Mouse (Mus musculus): ENCODE results near the gene Spty2d1.
A peak's percentile ranks its signal among the peaks of the same experiment; 100 is the strongest.
"Not testable (repeated sequence)": the region's sequence is repeated elsewhere in the genome, so short reads cannot be mapped to it uniquely, and the experiment has no call there.

The Spty2d1 gene

DNA sequence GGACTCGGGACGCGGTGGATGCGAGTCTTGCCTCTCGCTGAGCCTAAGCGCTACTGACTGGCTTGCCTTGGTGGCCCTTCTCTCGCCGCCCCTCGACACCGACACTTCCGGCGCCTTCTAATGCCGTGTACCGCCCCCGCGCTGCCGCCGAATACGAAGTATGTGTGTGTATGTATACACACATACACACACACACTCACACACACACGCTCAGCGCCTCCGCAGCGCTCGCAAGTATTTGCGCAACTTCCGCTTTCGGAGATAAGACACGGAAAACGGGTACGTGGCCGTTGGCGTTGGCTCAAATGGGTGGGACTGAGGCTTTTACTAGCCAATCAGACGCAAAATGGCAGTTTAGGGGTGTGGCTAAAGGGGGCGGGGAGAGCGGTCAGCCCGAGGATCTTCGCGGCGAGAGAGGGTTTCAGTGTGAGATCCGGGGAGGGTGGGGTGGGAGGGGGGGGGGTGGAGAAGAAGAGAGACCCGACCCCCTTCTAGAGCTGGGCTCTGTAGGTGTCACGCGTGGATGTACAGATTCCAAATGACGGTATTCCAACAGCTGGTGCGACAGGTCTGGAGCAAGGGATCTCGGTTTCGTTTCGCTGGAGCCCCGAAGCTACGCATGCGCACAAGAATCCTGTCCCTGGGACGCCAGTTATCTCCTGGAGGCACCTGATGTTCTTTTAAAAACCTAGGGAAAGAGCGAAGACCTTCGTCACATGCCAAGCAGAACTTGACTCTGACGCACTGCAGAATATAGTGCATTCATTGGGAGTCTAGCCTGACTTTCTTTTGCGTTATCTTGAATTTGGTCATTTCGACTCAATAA is at the start of gene Spty2d1:
TSS of gene Spty2d1 (minus strand) at position 244 of the 826 bp plus-strand sequence.
- peak; percentile 99 for DNase-seq (ENCODE audit: low spot score)

DNA sequence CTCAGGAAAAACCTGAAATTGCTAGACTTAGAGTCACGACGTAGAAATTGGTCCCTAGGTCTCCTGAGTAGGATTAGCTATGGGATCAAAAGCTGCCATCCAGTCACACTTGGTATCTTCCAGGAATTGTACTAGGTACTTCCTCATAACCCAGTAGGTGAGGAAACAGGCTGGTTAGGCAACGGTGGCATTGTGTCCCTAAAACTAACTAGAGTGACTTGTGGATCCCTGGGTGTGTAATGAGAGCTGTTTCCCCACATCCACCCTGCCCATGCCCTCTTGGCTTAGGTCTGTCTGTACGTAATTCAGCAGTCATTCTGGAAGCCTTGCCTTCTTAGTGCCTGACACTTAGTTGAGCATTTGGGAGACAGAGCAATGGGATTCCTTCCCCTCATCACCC is 48.1 kb upstream of the Spty2d1 start:
- no peak for DNase-seq (ENCODE audit: low spot score)

DNA sequence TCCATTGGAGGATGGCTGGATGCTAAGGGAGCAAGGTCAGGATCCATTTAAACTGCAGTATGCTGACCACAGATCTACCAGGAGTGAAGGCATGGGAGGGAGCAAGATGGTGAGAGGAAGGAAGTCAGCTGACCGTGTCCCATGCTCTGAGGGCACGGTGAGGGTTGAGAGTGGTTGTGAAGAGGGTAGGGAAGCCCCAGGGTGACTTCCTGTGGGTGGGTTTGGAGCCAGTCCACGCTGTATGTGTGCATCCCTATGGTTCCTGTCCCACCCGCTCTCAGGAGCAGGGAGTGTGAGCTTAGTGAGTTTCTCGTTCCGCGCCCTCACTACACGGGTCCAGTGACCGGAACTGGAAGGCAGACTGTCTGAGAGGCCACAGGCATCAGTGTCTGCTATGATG is 47.5 kb upstream of the Spty2d1 start:
- DNase-seq (ENCODE audit: low spot score) = no peak

DNA sequence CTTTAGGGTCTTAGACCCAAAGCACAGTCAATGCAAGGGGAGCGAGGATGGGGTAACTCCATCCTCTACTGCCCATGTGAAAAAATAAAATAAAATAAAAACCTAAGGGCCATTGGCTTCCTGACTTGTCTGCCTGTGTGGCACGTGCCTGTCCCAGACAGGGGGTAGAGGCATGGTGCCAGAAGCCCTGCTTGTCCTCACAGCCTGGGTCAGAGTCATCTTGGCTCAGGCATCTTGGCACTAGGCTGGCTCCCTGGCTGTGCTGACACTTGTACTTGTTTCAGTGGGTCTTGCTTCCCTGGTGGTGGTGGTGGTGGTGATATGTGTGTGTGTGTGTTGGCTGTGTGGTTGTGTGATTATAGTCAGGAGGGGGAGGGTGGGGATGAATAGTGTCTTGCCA is 46.5 kb upstream of the Spty2d1 start:
- DNase-seq (ENCODE audit: low spot score) = no peak

DNA sequence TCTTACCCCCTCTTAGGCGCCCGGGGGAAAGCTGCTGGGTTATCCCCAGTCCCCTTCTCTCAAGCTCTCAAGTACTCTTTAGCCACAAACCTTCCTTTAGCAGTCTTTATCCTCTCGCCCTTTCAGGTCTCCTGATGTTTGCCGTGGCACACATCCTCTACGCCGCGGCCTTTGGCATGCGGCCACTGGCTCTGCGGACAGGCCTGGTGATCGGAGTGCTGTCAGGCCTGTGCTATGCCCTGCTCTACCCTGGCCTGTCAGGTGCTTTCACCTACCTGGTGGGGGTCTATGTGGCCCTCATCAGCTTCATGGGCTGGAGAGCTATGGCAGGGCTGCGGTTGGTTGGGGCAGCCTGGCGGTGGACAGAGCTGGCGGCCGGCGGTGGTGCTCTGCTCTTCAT is 45.1 kb upstream of the Spty2d1 start:
- DNase-seq (ENCODE audit: low spot score) = no peak

DNA sequence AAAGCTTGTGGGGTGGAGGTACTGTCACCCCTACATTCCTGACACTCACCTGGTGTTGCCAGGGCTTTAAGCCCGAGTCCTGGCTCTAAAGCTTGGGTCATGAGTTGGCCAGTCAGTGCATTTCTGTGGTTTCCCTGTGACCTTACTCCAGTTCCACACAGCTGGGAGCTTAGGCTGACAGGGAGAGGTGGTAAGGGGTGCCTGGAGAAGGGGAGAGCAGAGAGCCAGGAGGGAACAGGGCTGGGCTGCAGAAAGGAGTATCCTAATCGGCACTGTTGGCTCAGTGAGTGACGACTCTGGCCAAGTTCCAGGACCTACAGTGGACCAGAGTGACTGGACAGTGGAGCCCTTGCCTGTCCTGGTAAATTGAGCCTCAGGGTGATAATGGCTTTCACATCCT is 44.1 kb upstream of the Spty2d1 start:
- no peak for DNase-seq (ENCODE audit: low spot score)

DNA sequence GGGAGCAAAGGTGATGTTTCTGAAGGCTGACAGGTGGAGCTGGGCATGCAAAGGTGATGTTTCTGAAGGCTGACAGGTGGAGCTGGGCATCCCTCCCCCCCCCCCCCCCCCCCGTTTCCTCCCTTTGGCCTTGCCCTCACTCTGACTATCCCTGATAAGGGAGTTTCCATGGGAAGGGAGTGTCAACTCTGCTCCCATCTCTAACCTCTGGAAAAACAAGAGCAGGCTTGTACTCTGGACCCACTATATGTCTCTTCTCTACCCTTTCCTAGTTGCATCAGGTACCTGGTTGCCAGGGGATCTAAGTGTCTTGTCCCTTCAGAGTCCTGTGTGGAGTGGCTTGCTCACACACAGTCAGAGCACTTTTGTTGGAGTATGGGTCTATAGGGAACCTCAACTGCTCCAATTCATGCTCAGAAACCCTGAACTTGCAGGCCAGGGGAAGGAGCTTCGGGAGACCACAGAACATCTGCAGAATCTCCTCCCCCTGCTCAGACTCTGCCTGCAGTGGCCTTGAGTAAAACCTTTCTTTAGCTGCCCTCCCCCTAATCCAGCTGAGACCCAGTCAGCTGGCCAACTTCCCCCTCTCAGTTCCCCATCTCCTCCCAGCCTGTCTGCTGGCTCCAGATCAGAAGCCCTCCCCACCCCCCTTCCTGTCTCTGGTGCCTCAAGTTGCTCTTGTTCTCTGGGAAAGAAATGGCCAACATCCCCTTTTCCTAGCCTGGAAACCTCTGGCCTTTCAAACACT is 43.4 kb upstream of the Spty2d1 start:
- no peak for DNase-seq (ENCODE audit: low spot score)

DNA sequence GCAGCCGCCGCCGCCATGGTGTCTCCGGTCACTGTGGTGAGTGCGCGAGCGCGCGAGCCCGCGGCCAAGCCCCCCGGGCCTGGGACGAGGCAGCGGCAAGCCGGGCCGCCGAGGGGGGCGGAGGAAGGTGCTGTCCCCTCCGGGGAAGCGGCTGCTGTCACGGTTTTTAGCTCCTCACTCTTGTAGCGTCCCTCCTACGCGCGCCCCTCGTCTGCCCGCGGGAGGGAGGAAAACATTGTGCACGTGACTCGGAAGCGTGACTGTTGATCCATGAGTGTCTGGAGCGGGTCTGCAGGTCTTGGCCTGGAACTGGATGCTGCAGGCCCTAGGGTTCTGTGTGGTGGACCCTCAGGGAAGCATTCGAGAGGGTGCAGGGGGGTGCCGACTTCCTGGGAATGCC is 42.6 kb upstream of the Spty2d1 start:
- no peak for DNase-seq (ENCODE audit: low spot score)

DNA sequence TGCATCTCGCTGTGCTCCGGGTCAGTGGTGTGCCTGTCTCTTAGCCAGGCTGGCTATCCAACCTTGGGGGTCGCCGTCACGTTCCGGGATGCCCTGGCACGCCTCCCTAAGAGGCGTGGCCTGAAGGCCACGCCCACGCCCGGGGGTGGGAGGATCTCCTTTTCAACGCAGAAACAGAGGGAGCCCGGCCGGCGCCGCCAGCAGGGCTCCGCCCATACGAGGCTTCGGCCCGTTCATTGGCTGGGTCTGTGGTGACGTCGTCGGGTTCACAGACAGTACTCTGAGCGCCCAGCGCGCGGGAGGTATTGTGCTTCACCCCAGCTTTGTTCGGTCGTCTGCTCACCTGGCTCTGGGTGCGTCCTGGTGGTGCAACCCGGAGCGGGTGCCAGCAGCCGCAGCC is 42.2 kb upstream of the Spty2d1 start, which contains the start of gene Tmem86a:
TSS of gene Tmem86a (plus strand) at position 236 of the 400 bp plus-strand sequence.
- peak; percentile 92 for DNase-seq (ENCODE audit: low spot score)

DNA sequence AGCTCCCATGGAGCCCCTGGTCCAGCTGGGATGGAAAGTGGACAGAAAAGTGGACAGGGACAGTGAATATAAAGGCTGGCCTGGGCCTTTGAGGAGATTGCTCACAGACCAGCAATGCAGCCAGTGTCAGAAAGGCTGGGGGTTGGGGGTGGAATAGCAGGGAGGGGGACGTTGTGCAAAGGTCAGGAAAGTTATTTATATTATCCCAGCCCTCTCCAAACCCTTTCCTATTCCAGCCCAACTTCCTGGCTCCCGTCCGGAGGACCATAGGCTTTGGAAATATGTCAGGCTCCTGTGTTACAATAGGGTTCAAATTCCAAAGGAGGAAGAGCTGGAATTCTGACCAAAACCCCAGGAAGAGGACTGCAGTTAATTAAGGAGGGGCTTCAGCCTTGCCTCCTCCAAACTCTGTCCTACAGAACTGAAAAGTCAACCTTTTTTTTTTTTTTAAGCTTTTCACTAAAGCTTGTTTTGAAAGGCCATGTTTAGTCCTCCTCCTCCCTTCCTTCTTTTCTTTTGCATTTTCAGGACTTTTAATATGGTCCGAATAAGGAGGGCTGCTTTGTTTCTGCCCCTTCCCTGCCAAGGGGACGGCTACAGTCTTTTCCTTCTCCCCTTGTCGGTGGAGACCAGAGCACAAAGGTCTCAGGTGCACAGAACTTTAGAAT is 34.7 kb upstream of the Spty2d1 start:
- DNase-seq (ENCODE audit: low spot score) = no peak

DNA sequence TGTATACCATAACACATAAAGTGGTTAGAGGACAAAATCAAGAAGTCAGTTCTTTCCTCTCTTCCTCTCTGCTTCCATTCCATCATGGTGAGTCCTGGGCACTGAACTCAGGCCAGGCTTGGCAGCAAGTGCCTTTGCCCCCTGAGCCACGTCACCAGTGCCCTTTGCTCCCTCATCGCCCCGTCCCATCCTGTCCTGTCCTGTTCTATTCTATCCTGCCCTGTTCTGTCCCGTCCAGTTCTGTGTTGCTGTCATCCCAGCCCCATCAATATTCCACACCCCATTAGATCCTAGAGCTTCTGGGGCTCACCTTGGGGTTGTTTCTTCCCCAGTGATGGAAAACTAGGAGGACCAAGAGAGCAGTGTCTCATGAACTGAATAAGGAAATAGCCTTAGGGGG is 33.9 kb upstream of the Spty2d1 start:
- DNase-seq (ENCODE audit: low spot score) = no peak

DNA sequence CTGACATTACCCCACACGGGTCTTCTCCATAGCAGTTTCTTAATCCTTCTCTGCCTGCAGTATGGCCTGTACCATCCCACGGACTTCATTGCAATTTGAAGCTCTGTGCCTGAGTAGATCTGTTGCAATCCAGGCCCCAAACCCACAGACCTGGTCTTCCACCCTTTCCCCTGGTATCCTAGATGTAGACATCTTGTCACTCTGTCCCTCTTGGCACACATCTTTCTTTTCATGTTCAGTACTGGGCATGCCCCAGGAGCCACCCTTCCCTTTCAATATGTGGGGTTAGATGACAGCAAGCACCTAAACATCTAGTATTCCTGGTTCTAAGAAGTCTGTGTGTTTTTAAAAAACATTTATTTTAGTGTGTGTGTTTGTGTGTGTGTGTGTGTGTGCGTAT is 33.5 kb upstream of the Spty2d1 start:
- no peak for DNase-seq (ENCODE audit: low spot score)

DNA sequence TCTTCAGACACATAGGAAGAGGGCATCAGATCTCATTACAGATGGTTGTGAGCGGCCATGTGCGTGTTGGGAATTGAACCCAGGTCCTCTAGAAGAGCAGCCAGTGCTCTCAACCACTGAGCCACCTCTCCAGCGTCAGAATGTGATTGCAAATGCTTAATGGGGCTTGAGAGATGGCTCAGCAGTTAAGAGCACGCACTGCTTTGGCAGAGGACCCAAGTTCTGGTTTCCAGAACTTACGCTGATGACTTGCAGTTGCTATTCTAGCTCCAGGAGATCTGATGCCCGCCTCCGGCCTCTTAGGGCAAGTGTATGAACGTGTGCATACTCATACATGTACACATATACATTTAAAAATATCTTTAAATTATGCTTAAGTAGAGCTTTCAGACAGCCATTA is 27.2 kb upstream of the Spty2d1 start:
- DNase-seq (ENCODE audit: low spot score) = no peak

DNA sequence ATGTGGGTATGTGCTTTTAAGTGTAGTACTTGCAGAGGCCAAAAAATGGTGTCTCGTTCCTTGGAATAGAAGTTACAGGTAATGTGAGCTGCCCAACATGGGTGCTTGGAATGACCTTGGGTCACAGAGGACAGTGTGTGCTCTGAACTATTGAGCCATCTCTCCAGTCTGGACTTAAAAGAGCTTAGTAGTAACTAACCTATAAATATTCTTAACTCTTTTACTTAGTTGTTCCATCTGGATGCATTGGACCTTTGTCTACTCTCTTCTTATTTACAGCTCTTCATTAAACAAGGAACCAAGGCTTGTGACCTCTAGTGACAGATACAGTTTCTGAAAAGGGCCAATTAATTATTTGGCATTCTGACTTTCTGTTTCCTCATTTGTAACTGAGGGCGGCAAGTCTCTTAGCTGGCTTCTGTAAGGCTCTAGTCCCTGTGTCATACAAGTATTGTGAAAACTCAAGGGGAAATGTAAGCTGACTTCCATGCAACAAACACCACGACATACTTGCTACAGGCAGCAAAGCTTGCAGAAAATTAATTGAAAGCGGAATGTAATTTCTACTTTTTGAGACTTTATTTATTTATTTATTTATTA is 26.7 kb upstream of the Spty2d1 start:
- no peak for DNase-seq (ENCODE audit: low spot score)

DNA sequence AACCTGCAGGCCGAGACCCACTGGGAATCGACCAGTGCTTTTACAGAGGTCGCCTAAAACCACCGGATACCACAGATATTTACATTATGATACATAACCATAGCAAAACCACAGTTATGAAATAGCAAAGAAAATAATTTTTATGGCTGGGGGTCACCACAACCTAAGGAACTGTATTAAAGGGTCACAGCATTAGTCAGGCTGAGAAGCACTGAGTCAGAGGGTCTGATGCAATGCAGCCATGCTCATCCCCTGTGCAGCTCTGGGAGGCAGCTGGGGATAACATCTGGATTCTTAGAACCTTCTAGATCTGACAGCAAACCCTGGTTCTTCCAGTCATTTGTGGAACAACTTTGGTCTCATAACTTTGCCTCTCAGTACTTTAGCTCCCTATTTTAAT is 23.2 kb upstream of the Spty2d1 start:
- no peak for DNase-seq (ENCODE audit: low spot score)

DNA sequence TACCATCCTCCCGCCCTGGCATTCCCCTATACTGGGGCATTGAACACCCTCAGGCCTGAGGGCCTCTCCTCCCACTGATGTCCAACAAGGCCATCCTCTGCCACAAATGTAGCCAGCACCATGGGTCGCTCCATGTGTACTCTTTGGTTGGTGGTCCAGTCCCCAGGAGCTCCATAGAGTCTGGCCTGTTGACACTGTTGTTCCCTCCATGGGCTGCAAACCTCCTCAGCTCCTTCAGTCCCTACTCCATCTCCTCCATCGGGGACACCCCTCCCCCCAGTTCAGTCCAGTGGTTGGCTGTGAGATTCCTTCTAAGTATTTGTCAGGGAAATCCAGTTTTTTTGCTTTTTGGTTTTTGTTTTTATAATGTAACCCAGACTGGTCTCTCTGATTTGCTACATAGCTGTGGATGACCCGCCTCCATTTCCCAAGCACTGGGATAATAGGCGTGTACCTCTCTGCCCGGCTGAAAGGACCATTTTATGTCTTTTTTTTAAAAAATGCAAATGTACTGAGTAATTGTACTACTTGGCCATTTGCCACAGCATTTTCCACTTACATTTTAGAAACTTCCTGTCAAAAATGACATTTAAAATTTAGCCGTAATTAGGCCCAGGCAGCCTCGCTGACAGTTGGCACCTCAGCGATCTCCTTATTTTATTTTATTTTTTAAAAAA is 22.4 kb upstream of the Spty2d1 start:
- no peak for DNase-seq (ENCODE audit: low spot score)

DNA sequence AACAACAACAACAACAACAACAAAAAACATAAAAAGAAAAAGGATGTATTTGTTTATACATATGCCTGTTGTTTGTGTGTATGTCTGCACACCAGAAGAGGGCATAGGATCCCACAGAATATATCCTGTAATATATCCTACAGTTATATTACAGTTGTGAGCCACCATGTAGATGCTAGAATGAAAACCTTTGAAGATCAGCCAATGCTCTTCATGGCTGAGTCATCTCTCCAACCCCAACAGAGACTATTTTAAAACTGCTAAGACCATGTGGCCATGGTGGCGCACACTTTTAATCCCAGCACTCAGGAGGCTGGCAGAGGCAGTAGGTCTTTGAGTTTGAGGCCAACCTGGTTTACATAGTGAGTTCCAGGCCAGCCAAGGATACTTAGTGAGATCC is 19.3 kb upstream of the Spty2d1 start:
- no peak for DNase-seq (ENCODE audit: low spot score)

DNA sequence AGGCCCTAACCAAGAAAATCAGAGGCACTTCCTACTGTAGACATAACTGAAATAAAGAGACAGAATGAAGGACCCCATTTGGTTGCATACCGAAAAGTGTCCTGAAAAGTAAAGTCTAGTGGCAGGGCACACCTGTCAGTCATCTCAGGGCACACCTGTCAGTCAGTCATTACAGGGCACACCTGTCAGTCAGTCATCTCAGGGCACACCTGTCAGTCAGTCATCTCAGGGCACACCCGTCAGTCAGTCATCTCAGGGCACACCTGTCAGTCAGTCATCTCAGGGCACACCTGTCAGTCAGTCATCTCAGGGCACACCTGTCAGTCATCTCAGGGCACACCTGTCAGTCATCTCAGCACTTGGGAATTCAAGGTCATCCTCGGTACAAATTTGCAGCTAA is 18.7 kb upstream of the Spty2d1 start:
- DNase-seq (ENCODE audit: low spot score) = not testable (repeated sequence)

DNA sequence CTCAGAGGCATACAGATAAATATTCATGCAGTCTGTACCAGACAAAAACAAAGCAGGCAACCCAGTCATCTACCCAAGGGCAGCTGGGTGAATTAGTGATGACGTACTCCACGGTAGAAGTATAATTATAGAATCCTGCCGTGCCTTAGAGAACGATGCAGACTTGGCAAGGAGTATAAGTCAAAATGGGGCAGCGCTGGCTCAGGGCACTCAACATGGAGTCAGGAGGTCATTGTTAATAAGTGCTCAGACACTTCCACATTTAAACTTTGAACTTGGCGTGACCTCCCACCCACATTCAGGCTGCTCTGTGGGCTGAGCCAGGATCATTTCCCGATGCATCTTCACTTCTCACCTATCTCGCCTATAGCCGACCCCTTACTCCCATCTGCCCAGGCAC is 17.2 kb upstream of the Spty2d1 start:
- DNase-seq (ENCODE audit: low spot score) = no peak

DNA sequence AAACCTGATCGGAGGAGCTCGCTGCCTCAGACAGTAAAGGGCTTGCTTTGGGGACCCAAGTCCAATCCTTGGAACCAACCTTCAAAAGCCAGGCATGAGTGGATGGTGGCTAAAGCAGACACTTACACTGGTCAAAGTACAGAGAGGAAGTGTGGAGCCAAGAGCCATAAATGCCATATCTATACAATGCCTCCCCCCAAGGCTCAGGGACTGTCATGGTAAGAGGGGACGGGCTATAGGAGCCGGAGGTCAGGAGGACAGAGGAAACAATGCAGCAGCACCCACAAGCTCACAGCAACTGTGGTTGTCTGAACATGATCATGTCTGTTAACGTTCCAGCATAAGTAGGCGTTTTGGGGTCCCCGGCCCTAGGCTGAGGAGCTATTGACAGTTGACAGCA is 16.2 kb upstream of the Spty2d1 start:
- no peak for DNase-seq (ENCODE audit: low spot score)

DNA sequence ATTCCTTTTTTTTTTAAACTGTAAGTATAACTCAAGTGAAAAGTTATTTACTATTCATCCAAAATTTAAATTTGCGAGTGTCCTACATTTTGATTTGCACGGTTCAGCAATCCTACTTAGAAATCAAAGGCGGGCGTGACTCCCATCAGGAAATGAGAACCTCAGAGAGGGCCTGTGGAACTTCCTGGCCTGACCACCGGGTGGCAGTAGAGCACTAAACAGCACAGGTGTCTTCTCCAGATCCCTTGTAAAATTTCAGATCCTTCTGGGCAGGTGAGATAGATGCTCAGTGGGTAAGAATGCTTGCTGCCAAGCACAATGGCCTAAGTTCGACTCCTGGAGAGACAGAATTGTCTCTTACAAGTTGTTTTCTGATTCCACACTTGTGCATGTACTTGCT is 15.3 kb upstream of the Spty2d1 start:
- DNase-seq (ENCODE audit: low spot score) = peak; percentile 92

DNA sequence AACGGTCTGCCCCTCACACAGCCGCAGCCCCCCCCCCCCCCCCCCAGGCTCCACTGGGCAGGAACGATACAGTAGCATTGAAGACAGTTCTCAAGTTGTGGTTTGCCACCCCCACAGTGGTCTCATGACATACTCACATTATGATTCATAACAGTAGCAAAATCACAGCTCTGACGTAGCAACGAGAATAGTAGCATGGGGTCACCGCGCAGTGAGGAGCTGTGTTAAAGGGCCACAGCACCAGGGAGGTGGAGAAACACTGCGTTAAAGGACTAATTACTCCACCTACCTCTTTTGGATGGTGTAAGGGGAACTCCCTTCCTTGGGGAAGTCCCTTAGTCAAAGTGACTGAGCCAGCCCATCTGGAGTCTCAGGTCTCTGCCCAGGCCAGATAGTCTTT is 14.3 kb upstream of the Spty2d1 start:
- DNase-seq (ENCODE audit: low spot score) = no peak
